21 mouse cellular contexts compared by ENCODE assay signal in genomic region chr2:119203871-119204460, GRCm38 (mm10). TPM values are rescaled to one million over a fixed set of nuclear protein-coding genes. Genes with fewer than 3 reads are reported as not detected.
DNase-seq lines count a peak whose midpoint lies in the region; ATAC-seq and TF ChIP-seq lines count a peak whose summit lies in the region.
"Had no signal": no experiment of that assay in that cellular context is flagged by ENCODE, and none has a peak within 500 bp of the region (broad histone marks: within the 10 kb centered on the region; RNA-seq: fewer than 3 reads in every experiment).

No protein-coding gene starts in this region.

- no peak overlapping the region for H3K4me2 ChIP-seq in kidney, postnatal 0 days (ENCODE audit: low read length)
- no peak overlapping the region for H3K4me2 ChIP-seq in forebrain, embryonic 11.5 days (ENCODE audit: low read depth, low read length, severe bottlenecking)
- H3K4me2 ChIP-seq: embryonic facial prominence, embryonic 15.5 days; forebrain, embryonic 12.5 days; hindbrain, embryonic 12.5 days had no signal

- peak overlapping the region; percentile 63 for H3K27ac ChIP-seq in heart, adult 2 months
- peak overlapping the region; percentile 9; the same call in 1 of the 2 replicates for H3K27ac ChIP-seq in kidney, postnatal 0 days
- H3K27ac ChIP-seq in forebrain, embryonic 11.5 days (ENCODE audit: low read depth, low read length): no peak overlapping the region
- H3K27ac ChIP-seq: forebrain, embryonic 12.5 days; hindbrain, embryonic 12.5 days; midbrain, embryonic 10.5 days had no signal

- intact Hi-C loops in heart, adult 2 months (cut with DNase I): no loop called here
- intact Hi-C loops in heart, postnatal 36 days (cut with DNase I): no loop called here

- 49% methylated on average over 4 of the region's 4 CpGs for WGBS in heart, adult 2 months
- WGBS in kidney, postnatal 0 days: 39% methylated on average over 4 of the region's 4 CpGs
- WGBS in large intestine, adult 2 months: 39% methylated on average over 4 of the region's 4 CpGs
- WGBS in forebrain, embryonic 11.5 days: 82% methylated on average over 4 of the region's 4 CpGs

- no peak for TF ChIP-seq EP300 in heart, adult 2 months (IDR thresholded peaks at IDR 0.05; ENCODE audit: insufficient read depth, low read depth, low read length)

- no peak for ATAC-seq in kidney, postnatal 0 days (replicated peaks; ENCODE audit: low FRiP score, low read depth)
- ATAC-seq in forebrain, embryonic 11.5 days (replicated peaks; ENCODE audit: low FRiP score): no peak

- no peaks in the 10 kb centered on the region; the same call in 1 of the 2 replicates for H3K79me2 ChIP-seq in heart, adult 2 months (replicated peaks; ENCODE audit: control insufficient read depth, insufficient read depth, low read length)

- DNase-seq in heart, adult 2 months: no peak
- DNase-seq in heart, postnatal 36 days: no peak
- DNase-seq in kidney, postnatal 0 days (ENCODE audit: low spot score): peak; percentile 8
- DNase-seq in kidney, postnatal 10 days: no peak
- DNase-seq in NIH3T3 (ENCODE audit: low read depth): peak; percentile 22
- DNase-seq in large intestine, adult 2 months (ENCODE audit: low read depth, low spot score): peak; percentile 13
- DNase-seq in spleen, adult 12 weeks (ENCODE audit: low spot score): no peak
- no peak for DNase-seq in forebrain, embryonic 11.5 days (ENCODE audit: low spot score)
- DNase-seq: adrenal gland, postnatal 14 days; cerebellum, adult 9-11 months; kidney, adult 11 months; layer of hippocampus, adult 9-11 months had no signal

- TF ChIP-seq CTCF in heart, adult 2 months (IDR thresholded peaks at IDR 0.05): no peak
- no peak for TF ChIP-seq CTCF in kidney, postnatal 0 days (IDR thresholded peaks at IDR 0.05; ENCODE audit: low read depth)

- no peak overlapping the region for H3K9ac ChIP-seq in heart, adult 2 months (ENCODE audit: low read depth, low read length)
- H3K9ac ChIP-seq in kidney, postnatal 0 days (ENCODE audit: low read depth, low read length): no peak overlapping the region
- H3K9ac ChIP-seq in forebrain, embryonic 11.5 days (ENCODE audit: low read length): no peak overlapping the region
- H3K9ac ChIP-seq: embryonic facial prominence, embryonic 15.5 days; forebrain, embryonic 12.5 days; hindbrain, embryonic 12.5 days had no signal

- H3K4me3 ChIP-seq in heart, adult 2 months: no peak overlapping the region
- no peak overlapping the region for H3K4me3 ChIP-seq in kidney, postnatal 0 days (replicated peaks; ENCODE audit: low read depth, low read length)
- no peak overlapping the region for H3K4me3 ChIP-seq in forebrain, embryonic 11.5 days (ENCODE audit: low read depth, low read length)
- H3K4me3 ChIP-seq: embryonic facial prominence, embryonic 15.5 days; forebrain, embryonic 12.5 days; hindbrain, embryonic 12.5 days; midbrain, embryonic 10.5 days had no signal

- TF ChIP-seq POLR2A in heart, adult 2 months (IDR thresholded peaks at IDR 0.05; ENCODE audit: insufficient read depth, low read depth, low read length): no peak

- H3K27me3 ChIP-seq in heart, adult 2 months (ENCODE audit: control insufficient read depth, insufficient read depth, low read length): no peaks in the 10 kb centered on the region
- H3K27me3 ChIP-seq in kidney, postnatal 0 days (ENCODE audit: insufficient read depth, low read length): no peaks in the 10 kb centered on the region
- H3K27me3 ChIP-seq in forebrain, embryonic 11.5 days (ENCODE audit: control insufficient read depth, insufficient read depth, low read length): no peaks in the 10 kb centered on the region
- H3K27me3 ChIP-seq: embryonic facial prominence, embryonic 15.5 days; forebrain, embryonic 12.5 days; hindbrain, embryonic 12.5 days had no signal

- no peaks in the 10 kb centered on the region for H3K9me3 ChIP-seq in kidney, postnatal 0 days (replicated peaks; ENCODE audit: low read length)
- H3K9me3 ChIP-seq in forebrain, embryonic 11.5 days (ENCODE audit: control insufficient read depth, low read length): no peaks in the 10 kb centered on the region
- H3K9me3 ChIP-seq: embryonic facial prominence, embryonic 15.5 days; forebrain, embryonic 12.5 days; hindbrain, embryonic 12.5 days; midbrain, embryonic 10.5 days had no signal

- peaks cover 7% of the 10 kb centered on the region for H3K4me1 ChIP-seq in heart, adult 2 months (ENCODE audit: control insufficient read depth, insufficient read depth, low read length)
- no peaks in the 10 kb centered on the region; the same call in 1 of the 2 replicates for H3K4me1 ChIP-seq in kidney, postnatal 0 days (replicated peaks; ENCODE audit: insufficient read depth, low read length)
- H3K4me1 ChIP-seq in forebrain, embryonic 11.5 days (replicated peaks; ENCODE audit: control insufficient read depth, insufficient read depth, low read length): peaks cover 9% of the 10 kb centered on the region; the same call in 1 of the 2 replicates

- no peaks in the 10 kb centered on the region for H3K36me3 ChIP-seq in heart, adult 2 months (ENCODE audit: control insufficient read depth, insufficient read depth, low read length)
- H3K36me3 ChIP-seq in kidney, postnatal 0 days (ENCODE audit: insufficient read depth, low read length): no peaks in the 10 kb centered on the region
- H3K36me3 ChIP-seq in forebrain, embryonic 11.5 days (ENCODE audit: control insufficient read depth, insufficient read depth, low read length): no peaks in the 10 kb centered on the region
- H3K36me3 ChIP-seq: embryonic facial prominence, embryonic 15.5 days; forebrain, embryonic 12.5 days; hindbrain, embryonic 12.5 days; midbrain, embryonic 10.5 days had no signal

RNA-seq across cellular contexts. Expression of gene Zfyve19, which starts 4.5 kb away (rescaled TPM):
- 10 to 100 TPM in 1 of 2 experiments, 1 to 10 TPM in 1; 8.5 to 11.6 TPM for total RNA-seq in heart, adult 2 months (2021)
- polyA plus RNA-seq in heart, adult 2 months (2012; rRNA removed): 17.1 and 25.2 TPM in 2 replicates
- total RNA-seq in heart, postnatal 36 days (2021): 10 to 100 TPM; 11.0 to 13.2 TPM
- polyA plus RNA-seq in kidney, postnatal 0 days (2015; fragmentation: Nextera tagmentation; extraction: Ambion mirVana): 41.9 and 44.0 TPM in 2 replicates
- 45.2 and 62.6 TPM in 2 replicates for polyA plus RNA-seq in large intestine, adult 2 months (2012; rRNA removed)
- polyA plus RNA-seq in forebrain, embryonic 11.5 days (2014; fragmentation: Nextera tagmentation; extraction: Ambion mirVana): 41.7 and 53.2 TPM in 2 replicates

RNA-seq across cellular contexts. Expression of gene Dnajc17, which starts 4.6 kb away (rescaled TPM):
- 10 to 100 TPM in 1 of 2 experiments, 1 to 10 TPM in 1; 9.3 to 10.1 TPM for total RNA-seq in heart, adult 2 months (2021)
- 2.5 and 4.1 TPM in 2 replicates for polyA plus RNA-seq in heart, adult 2 months (2012; rRNA removed)
- total RNA-seq in heart, postnatal 36 days (2021): 1 to 10 TPM; 7.6 to 9.9 TPM
- polyA plus RNA-seq in kidney, postnatal 0 days (2015; fragmentation: Nextera tagmentation; extraction: Ambion mirVana): 15.1 and 16.8 TPM in 2 replicates
- 3.6 and 4.0 TPM in 2 replicates for polyA plus RNA-seq in large intestine, adult 2 months (2012; rRNA removed)
- polyA plus RNA-seq in forebrain, embryonic 11.5 days (2014; fragmentation: Nextera tagmentation; extraction: Ambion mirVana): 26.6 and 27.1 TPM in 2 replicates

RNA-seq across cellular contexts. Expression of gene Ppp1r14d, which starts 25.7 kb away (rescaled TPM):
- not detected for total RNA-seq in heart, adult 2 months (2021)
- polyA plus RNA-seq in heart, adult 2 months (2012; rRNA removed): not detected in 2 replicates
- total RNA-seq in heart, postnatal 36 days (2021): not detected
- 1.0 and 1.5 TPM in 2 replicates for polyA plus RNA-seq in kidney, postnatal 0 days (2015; fragmentation: Nextera tagmentation; extraction: Ambion mirVana)
- polyA plus RNA-seq in large intestine, adult 2 months (2012; rRNA removed): 424 and 448 TPM in 2 replicates
- polyA plus RNA-seq in forebrain, embryonic 11.5 days (2014; fragmentation: Nextera tagmentation; extraction: Ambion mirVana): not detected in 2 replicates
- total RNA-seq: adrenal gland, postnatal 14 days; heart, adult 18-20 months; left cerebral cortex, postnatal 10 days had no signal
- polyA plus RNA-seq: forebrain, embryonic 12.5 days; limb, embryonic 14.5 days; liver, embryonic 16.5 days; midbrain, embryonic 10.5 days; spleen, adult 2 months had no signal

RNA-seq across cellular contexts. Expression of gene Gm14137, which starts 29.7 kb away (rescaled TPM):
- not detected for total RNA-seq in heart, adult 2 months (2021)
- polyA plus RNA-seq in heart, adult 2 months (2012; rRNA removed): 0.04 TPM in 1 of 2 replicates, not detected in the other
- total RNA-seq in heart, postnatal 36 days (2021): not detected
- polyA plus RNA-seq in kidney, postnatal 0 days (2015; fragmentation: Nextera tagmentation; extraction: Ambion mirVana): 0.27 and 0.33 TPM in 2 replicates
- polyA plus RNA-seq in large intestine, adult 2 months (2012; rRNA removed): 0.30 and 0.35 TPM in 2 replicates
- 0.28 and 0.29 TPM in 2 replicates for polyA plus RNA-seq in forebrain, embryonic 11.5 days (2014; fragmentation: Nextera tagmentation; extraction: Ambion mirVana)
- total RNA-seq: heart, adult 18-20 months; left cerebral cortex, postnatal 10 days had no signal

RNA-seq across cellular contexts. Expression of gene Spint1, which starts 33.2 kb away (rescaled TPM):
- not detected for total RNA-seq in heart, adult 2 months (2021)
- 0.32 and 1.1 TPM in 2 replicates for polyA plus RNA-seq in heart, adult 2 months (2012; rRNA removed)
- total RNA-seq in heart, postnatal 36 days (2021): not detected
- 62.3 and 62.7 TPM in 2 replicates for polyA plus RNA-seq in kidney, postnatal 0 days (2015; fragmentation: Nextera tagmentation; extraction: Ambion mirVana)
- 196 and 257 TPM in 2 replicates for polyA plus RNA-seq in large intestine, adult 2 months (2012; rRNA removed)
- 2.2 and 2.8 TPM in 2 replicates for polyA plus RNA-seq in forebrain, embryonic 11.5 days (2014; fragmentation: Nextera tagmentation; extraction: Ambion mirVana)

Comparison
In these comparisons a context has a peak if more than half of its experiments do, and no peak if none do; other contexts are left out.
1. DNase-seq: peak in kidney, postnatal 0 days (single experiment), NIH3T3 (single experiment) and large intestine, adult 2 months (single experiment); none in heart, adult 2 months (0 of 2), heart, postnatal 36 days (0 of 2), kidney, postnatal 10 days (single experiment), spleen, adult 12 weeks (single experiment) and forebrain, embryonic 11.5 days (single experiment).
2. RNA of gene Ppp1r14d, which starts 25.7 kb away (polyA plus RNA-seq): 424 to 448 TPM in large intestine, adult 2 months; 1.0 to 1.5 TPM in kidney, postnatal 0 days, not detected in forebrain, embryonic 11.5 days and not detected in heart, adult 2 months; every median in the first group is over 100 times any median in the second.